Mouse (Mus musculus): ENCODE measurements around the gene Olfr845. TPM values are rescaled to one million over a fixed set of nuclear protein-coding genes. Genes with fewer than 3 reads are reported as not detected.

Gene Olfr845
- not detected in 2 replicates for polyA plus RNA-seq (2016; fragmentation: Nextera tagmentation; extraction: Ambion mirVana)

DNA sequence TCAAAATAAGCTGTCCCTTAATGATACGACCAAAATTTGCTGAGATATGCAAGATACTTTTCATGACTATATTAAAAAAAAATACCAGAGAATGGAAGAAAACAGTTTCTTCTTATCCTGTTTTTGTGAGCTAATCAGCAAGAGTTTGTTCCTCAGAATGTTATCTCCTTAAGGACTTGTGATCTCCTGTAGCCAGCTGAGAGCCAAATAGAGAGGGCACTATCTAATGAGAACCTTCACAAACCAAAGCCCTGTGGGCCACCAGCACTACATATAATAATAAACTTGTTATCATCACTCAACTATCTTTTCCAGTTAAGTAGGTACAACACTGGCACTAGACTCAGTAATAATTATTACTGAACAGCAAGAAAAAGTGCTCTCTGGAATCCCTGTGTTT is at the start of gene Olfr845:
Olfr845 (plus strand) TSS at position 301 of the 400 bp plus-strand sequence.
- Histone ChIP-seq H3K9me3 (replicated peaks) (peaks cover 11% of the 10 kb centered on the region), H3K4me1 (no peaks in the 10 kb centered on the region), H3K4me3 (no peak within 1 kb of the TSS), H3K27me3 (ENCODE audit: low read depth, poor library complexity, severe bottlenecking) (no peaks in the 10 kb centered on the region), H3K36me3 (no peaks in the 10 kb centered on the region), H3K27ac (replicated peaks) (no peak within 1 kb of the TSS)
- WGBS = 84% methylated on average over 1 of the region's 1 CpGs
- DNase-seq (ENCODE audit: low spot score) = no peak

DNA sequence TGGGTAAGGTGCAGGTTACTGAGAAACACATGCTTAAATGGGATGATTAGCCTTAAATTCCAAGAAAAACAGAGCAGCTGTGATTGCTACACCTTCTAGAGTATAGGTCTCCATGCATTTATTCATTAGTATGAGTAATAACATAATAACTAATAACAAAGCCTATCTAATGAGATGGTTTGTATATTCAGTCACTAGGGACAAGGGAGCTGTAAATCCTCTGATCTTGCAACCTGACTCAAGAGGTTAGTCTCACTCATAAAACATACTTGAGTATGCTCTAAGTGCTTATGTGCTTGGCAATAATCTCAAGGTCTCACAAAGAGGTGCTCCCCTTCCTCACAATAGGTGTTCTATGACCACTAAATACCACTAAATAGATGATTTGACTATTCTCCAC is 20.2 kb upstream of the Olfr845 start, which contains the start of gene Olfr844:
Olfr844 (plus strand) TSS at position 301 of the 400 bp plus-strand sequence.
- H3K27me3 ChIP-seq (ENCODE audit: low read depth, poor library complexity, severe bottlenecking) = no peaks in the 10 kb centered on the region
- H3K9me3 ChIP-seq (replicated peaks) = peaks cover 31% of the 10 kb centered on the region
- no peak within 1 kb of the TSS for H3K4me3 ChIP-seq
- H3K4me1 ChIP-seq = no peaks in the 10 kb centered on the region
- H3K36me3 ChIP-seq = no peaks in the 10 kb centered on the region
- no peak within 1 kb of the TSS for H3K27ac ChIP-seq (replicated peaks)
- no peak for DNase-seq (ENCODE audit: low spot score)

DNA sequence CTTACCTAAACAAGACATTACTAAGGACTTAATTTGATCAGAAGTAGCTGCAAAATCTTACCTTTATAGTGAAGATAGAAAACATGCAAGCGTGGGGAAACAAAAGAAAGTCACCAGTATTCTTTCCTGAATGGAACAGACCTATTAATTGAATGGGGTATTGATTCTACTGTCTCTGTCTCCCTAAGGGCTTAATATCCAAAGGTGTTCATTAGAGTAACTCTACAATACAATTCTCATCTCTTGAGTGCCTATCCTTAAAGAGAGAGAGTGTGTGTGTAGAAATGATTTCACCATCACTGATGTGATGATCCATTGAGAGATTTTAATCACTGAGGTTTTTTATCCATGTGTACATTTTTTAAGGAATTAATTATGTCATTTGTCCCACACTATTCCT is 27.6 kb downstream of the Olfr845 start, which contains the start of gene Olfr846:
Olfr846 (minus strand) TSS at position 101 of the 400 bp plus-strand sequence.
- H3K27me3 ChIP-seq (ENCODE audit: low read depth, poor library complexity, severe bottlenecking) = no peaks in the 10 kb centered on the region
- H3K36me3 ChIP-seq = no peaks in the 10 kb centered on the region
- no peaks in the 10 kb centered on the region for H3K4me1 ChIP-seq
- DNase-seq (ENCODE audit: low spot score) = no peak
- peaks cover 21% of the 10 kb centered on the region for H3K9me3 ChIP-seq (replicated peaks)
- H3K4me3 ChIP-seq = no peak within 1 kb of the TSS
- H3K27ac ChIP-seq (replicated peaks) = no peak within 1 kb of the TSS
- WGBS = 55% methylated on average over 1 of the region's 1 CpGs

DNA sequence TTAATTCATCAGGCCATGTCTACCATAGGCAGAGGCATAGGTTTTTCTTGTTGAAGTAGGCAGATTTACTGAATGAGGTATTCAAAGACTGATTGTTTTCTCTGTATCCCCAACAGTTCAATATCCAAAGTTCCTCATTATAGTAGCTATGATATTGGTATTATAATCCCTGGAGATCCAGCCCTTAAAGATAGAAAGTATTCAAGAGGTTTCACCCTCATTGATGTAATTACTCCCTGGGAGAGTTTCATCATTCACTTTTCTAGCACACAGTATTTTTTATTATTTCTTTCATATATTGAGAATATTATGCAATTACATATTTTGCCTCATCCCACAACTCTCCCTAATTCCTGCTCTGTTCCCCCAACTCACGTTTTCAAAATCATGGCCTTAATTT is 42.3 kb downstream of the Olfr845 start, which contains the start of gene Olfr847:
Olfr847 (minus strand) TSS at position 101 of the 400 bp plus-strand sequence.
- WGBS = 70% methylated on average over 1 of the region's 1 CpGs
- no peak within 1 kb of the TSS for H3K27ac ChIP-seq (replicated peaks)

More for the DNA sequence above, 42.3 kb downstream of the Olfr845 start, which contains the start of gene Olfr847:
- no peaks in the 10 kb centered on the region for H3K27me3 ChIP-seq (ENCODE audit: low read depth, poor library complexity, severe bottlenecking)
- H3K9me3 ChIP-seq (replicated peaks) = peaks cover 3% of the 10 kb centered on the region
- DNase-seq (ENCODE audit: low spot score) = no peak
- H3K4me3 ChIP-seq = no peak within 1 kb of the TSS
- H3K4me1 ChIP-seq = no peaks in the 10 kb centered on the region
- no peaks in the 10 kb centered on the region for H3K36me3 ChIP-seq

Other genes with a start within 250 kb of the Olfr845 start
- not detected in 2 replicates for gene Olfr836, start 216.1 kb upstream of the Olfr845 start, polyA plus RNA-seq (2016; fragmentation: Nextera tagmentation; extraction: Ambion mirVana)
- not detected in 2 replicates for gene Olfr837, start 200.1 kb upstream of the Olfr845 start, polyA plus RNA-seq (2016; fragmentation: Nextera tagmentation; extraction: Ambion mirVana)
- gene Olfr839-ps1, start 159.1 kb upstream of the Olfr845 start, polyA plus RNA-seq (2016; fragmentation: Nextera tagmentation; extraction: Ambion mirVana) = not detected in 2 replicates
- gene Olfr843, start 84.5 kb upstream of the Olfr845 start, polyA plus RNA-seq (2016; fragmentation: Nextera tagmentation; extraction: Ambion mirVana) = not detected in 2 replicates
- gene Olfr844, start 20.1 kb upstream of the Olfr845 start, polyA plus RNA-seq (2016; fragmentation: Nextera tagmentation; extraction: Ambion mirVana) = not detected in 2 replicates
- not detected in 2 replicates for gene Olfr846, start 27.5 kb downstream of the Olfr845 start, polyA plus RNA-seq (2016; fragmentation: Nextera tagmentation; extraction: Ambion mirVana)
- not detected in 2 replicates for gene Olfr847, start 42.2 kb downstream of the Olfr845 start, polyA plus RNA-seq (2016; fragmentation: Nextera tagmentation; extraction: Ambion mirVana)
- not detected in 2 replicates for gene Olfr849, start 103.8 kb downstream of the Olfr845 start, polyA plus RNA-seq (2016; fragmentation: Nextera tagmentation; extraction: Ambion mirVana)
- gene Olfr850, start 141.8 kb downstream of the Olfr845 start, polyA plus RNA-seq (2016; fragmentation: Nextera tagmentation; extraction: Ambion mirVana) = not detected in 2 replicates
- gene Olfr851, start 156.8 kb downstream of the Olfr845 start, polyA plus RNA-seq (2016; fragmentation: Nextera tagmentation; extraction: Ambion mirVana) = not detected in 2 replicates
- not detected in 2 replicates for gene Olfr853, start 204.6 kb downstream of the Olfr845 start, polyA plus RNA-seq (2016; fragmentation: Nextera tagmentation; extraction: Ambion mirVana)
- not detected in 2 replicates for gene Olfr854, start 230.9 kb downstream of the Olfr845 start, polyA plus RNA-seq (2016; fragmentation: Nextera tagmentation; extraction: Ambion mirVana)
- not detected in 2 replicates for gene Olfr855, start 246.2 kb downstream of the Olfr845 start, polyA plus RNA-seq (2016; fragmentation: Nextera tagmentation; extraction: Ambion mirVana)